Mouse (Mus musculus) midbrain, embryonic 15.5 days (tissue): ENCODE results near the gene Lrrc8d. TPM values are rescaled to one million over a fixed set of nuclear protein-coding genes. Genes with fewer than 3 reads are reported as not detected.

Experiments
- ATAC-seq: fragments of 200-750 bp; cut with Nextera tagmentation; replicated peaks from 2 replicates; pipeline ENCODE4 v1.8.0; 2017; ENCODE audit warnings: moderate TSS enrichment
- H3K27ac ChIP-seq: fragments of 300-500 bp; sonication (generic); 2 replicates; pipeline ENCODE4 v1.5.1; 2015; ENCODE audit warnings: mild to moderate bottlenecking, inconsistent platforms
- H3K27me3 ChIP-seq: fragments of 300-500 bp; sonication (generic); replicated peaks from 2 replicates; pipeline ENCODE4 v1.6.1; 2015; ENCODE audit warnings: inconsistent platforms
- H3K36me3 ChIP-seq: fragments of 300-500 bp; sonication (generic); replicated peaks from 2 replicates; pipeline ENCODE4 v1.6.1; 2015; ENCODE audit warnings: inconsistent platforms
- H3K4me1 ChIP-seq: fragments of 300-500 bp; sonication (generic); 2 replicates; pipeline ENCODE4 v1.6.1; 2015; ENCODE audit warnings: inconsistent platforms
- H3K4me2 ChIP-seq: fragments of 300-500 bp; sonication (generic); 2 replicates; pipeline ENCODE4 v1.6.1; 2015; ENCODE audit warnings: inconsistent platforms, mild to moderate bottlenecking, moderate library complexity
- H3K4me3 ChIP-seq: fragments of 300-500 bp; sonication (generic); 2 replicates; pipeline ENCODE4 v1.5.1; 2015; ENCODE audit warnings: mild to moderate bottlenecking, inconsistent platforms
- H3K9ac ChIP-seq: fragments of 300-500 bp; sonication (generic); 2 replicates; pipeline ENCODE4 v1.6.1; 2015; ENCODE audit warnings: mild to moderate bottlenecking, inconsistent platforms
- H3K9me3 ChIP-seq: fragments of 300-500 bp; sonication (generic); 2 replicates; pipeline ENCODE4 v1.6.1; 2016; ENCODE audit warnings: inconsistent platforms
- WGBS: fragments of 180-500 bp; shearing (Covaris S2); methylation state at CpG from one replicate; pipeline ENCODE4 v1.1.7; 2015; ENCODE audit warnings: mixed read lengths; 5-methylcytosine and 5-hydroxymethylcytosine counted together
- polyA plus RNA-seq: library from polyadenylated mRNA; unstranded; fragments of >200 nt; fragmentation: Nextera tagmentation; extraction: Ambion mirVana; gene quantifications from 2 replicates; pipeline ENCODE4 v1.2.1, GENCODE M21; 2015

The Lrrc8d gene
- polyA plus RNA-seq, 1 experiment from 2014 or later = 37.1 TPM

DNA sequence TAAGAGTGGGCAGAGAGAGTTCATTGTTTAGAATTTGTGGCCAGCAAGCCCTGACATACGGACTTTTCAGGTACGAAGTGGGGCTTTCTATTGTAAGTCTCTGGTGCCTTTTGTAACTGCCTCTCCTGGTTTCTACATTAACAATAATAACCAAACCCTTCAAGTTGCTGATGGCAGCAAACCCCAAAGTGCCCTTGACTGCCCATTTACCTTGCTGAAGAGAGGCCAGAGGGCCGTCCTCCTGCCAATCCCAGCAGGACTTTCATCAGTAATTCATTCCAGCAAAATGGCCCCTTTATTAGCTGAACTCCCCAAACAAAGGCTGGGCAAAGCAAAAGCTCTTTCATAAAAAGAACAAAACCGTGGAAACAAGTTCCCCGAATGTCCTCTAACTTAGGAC is 118.6 kb downstream of the Lrrc8d start:
- Histone ChIP-seq H3K36me3 (peaks cover 9% of the 10 kb centered on the region), H3K27me3 (no peaks in the 10 kb centered on the region), H3K4me3 (no peak overlapping the region), H3K4me1 (peaks cover 24% of the 10 kb centered on the region), H3K4me2 (no peak overlapping the region), H3K9me3 (peaks cover 5% of the 10 kb centered on the region; the same call in 1 of the 2 replicates), H3K9ac (no peak overlapping the region), H3K27ac (no peak overlapping the region)
- no peak for ATAC-seq
- 28% methylated on average over 5 of the region's 5 CpGs for WGBS

DNA sequence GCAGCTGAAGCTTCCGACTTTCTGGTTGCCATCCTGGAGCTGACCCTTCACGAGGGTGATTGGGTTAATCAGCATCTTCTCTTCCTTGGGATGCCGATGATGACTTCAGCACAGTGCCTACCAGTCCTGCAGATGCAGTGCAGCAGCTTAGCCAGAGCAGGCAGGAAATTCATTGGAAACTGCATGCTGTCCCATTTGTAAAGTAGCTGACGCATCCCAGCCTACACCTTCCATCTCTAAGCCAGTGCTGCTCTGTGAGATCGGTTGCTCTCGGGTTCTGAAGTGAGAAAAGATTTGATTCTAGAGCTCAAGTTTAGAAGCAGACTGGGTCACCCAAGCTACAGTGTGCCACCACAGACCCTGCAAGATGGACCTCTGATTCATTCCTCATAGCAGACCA is 121.6 kb downstream of the Lrrc8d start:
- 82% methylated on average over 6 of the region's 6 CpGs for WGBS
- H3K36me3 ChIP-seq = no peaks in the 10 kb centered on the region
- no peak for ATAC-seq
- H3K9me3 ChIP-seq = no peaks in the 10 kb centered on the region
- no peak overlapping the region for H3K9ac ChIP-seq
- H3K4me3 ChIP-seq = no peak overlapping the region
- no peak overlapping the region for H3K27ac ChIP-seq
- no peaks in the 10 kb centered on the region for H3K27me3 ChIP-seq
- peaks cover 24% of the 10 kb centered on the region for H3K4me1 ChIP-seq
- no peak overlapping the region for H3K4me2 ChIP-seq

DNA sequence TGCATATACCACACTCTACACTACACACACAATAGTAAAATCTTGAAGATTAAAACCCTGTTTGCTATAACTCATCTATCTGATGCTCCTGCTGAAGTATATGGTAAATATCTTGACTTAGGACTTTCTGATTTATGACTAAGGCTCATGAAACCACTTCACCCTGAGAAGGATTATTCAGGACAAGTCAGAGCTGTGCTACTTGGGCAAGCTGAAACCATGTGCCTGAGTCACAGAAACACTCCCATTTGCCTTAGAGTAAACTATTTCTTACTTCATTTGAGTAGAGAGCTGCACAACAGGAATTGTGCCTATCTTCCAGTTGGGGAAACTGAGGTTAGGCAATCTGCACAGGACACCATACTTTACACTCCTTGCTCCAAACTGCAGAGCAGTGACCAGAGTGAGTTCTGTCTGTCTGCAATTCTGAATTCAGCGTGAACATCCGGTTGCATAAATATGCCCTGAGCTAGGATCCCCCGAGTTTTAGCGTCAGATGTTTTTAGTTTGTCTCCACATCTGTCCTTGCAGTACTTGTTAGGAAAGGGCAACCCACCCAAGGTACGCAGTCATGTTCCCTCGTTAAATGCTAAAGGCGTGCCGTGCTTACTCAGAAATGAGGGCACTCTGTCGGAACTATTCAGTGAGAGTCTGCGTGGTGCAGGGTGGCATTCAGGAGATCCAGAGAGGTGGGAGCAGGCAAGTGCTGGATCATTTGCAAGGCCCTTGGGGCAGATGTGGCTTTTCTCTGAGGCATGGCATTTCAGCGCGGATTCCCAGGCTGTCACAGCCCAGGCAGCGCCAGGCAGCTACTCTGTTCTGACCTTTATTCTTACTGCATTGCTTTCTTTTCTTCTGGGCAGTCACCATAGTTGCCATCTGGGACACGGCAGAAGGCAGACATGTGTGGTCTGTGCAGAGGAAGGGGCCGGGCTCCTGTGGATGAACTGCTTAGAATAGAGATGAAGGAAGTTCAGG is 123.0 kb downstream of the Lrrc8d start:
- Histone ChIP-seq H3K36me3 (no peaks in the 10 kb centered on the region), H3K4me3 (no peak overlapping the region), H3K9me3 (no peaks in the 10 kb centered on the region), H3K9ac (no peak overlapping the region), H3K4me2 (no peak overlapping the region), H3K27me3 (no peaks in the 10 kb centered on the region), H3K27ac (no peak overlapping the region), H3K4me1 (peaks cover 16% of the 10 kb centered on the region)
- peak; percentile 32 for ATAC-seq
- 44% methylated on average over 15 of the region's 15 CpGs for WGBS

DNA sequence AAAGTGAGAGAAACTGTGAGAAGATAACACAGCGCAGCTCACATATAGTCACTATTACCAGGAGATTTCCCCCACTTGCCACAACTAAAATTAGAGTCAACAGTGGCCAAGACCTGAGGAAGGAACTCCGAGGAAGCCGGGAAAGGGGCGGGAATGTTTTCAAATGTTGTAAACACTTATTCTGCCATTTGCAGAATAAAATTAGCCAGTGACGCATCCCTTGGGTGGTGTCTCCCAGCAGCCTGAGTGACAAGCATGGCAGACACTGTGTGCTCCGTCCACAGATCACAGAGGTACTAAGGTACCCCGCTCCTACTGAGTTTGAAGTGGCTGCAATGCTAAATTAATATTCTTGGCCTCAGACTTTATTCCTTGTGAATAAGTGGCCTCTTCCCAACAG is 124.5 kb downstream of the Lrrc8d start:
- no peak overlapping the region for H3K27ac ChIP-seq
- H3K36me3 ChIP-seq = no peaks in the 10 kb centered on the region
- no peak overlapping the region for H3K4me2 ChIP-seq
- no peaks in the 10 kb centered on the region for H3K9me3 ChIP-seq
- no peak overlapping the region for H3K9ac ChIP-seq
- 79% methylated on average over 7 of the region's 7 CpGs for WGBS
- no peak for ATAC-seq
- H3K4me3 ChIP-seq = no peak overlapping the region
- no peaks in the 10 kb centered on the region for H3K27me3 ChIP-seq
- peaks cover 11% of the 10 kb centered on the region for H3K4me1 ChIP-seq

DNA sequence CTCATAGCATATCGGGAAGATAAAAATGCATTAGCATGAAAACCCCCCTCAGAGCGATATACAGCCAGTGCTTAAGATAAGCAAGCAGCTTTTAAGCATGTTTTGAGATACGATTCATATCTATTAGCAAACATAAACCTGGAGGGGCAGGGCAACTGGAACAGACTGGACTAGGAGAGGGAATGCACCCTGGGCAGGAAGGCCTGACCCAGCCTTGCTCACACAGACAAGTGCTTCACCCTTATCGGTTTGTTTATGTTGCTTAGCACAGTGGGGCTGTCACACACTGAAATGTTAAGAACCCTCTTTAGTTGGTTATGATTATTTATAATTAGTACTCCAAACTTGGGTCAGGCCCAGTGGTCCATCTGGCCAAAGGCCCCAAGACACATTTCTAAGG is 125.1 kb downstream of the Lrrc8d start:
- Histone ChIP-seq H3K27me3 (no peaks in the 10 kb centered on the region), H3K4me3 (no peak overlapping the region), H3K9me3 (no peaks in the 10 kb centered on the region), H3K27ac (no peak overlapping the region), H3K36me3 (no peaks in the 10 kb centered on the region), H3K4me1 (peaks cover 8% of the 10 kb centered on the region), H3K4me2 (no peak overlapping the region), H3K9ac (no peak overlapping the region)
- no peak for ATAC-seq
- WGBS = 80% methylated on average over 4 of the region's 4 CpGs

DNA sequence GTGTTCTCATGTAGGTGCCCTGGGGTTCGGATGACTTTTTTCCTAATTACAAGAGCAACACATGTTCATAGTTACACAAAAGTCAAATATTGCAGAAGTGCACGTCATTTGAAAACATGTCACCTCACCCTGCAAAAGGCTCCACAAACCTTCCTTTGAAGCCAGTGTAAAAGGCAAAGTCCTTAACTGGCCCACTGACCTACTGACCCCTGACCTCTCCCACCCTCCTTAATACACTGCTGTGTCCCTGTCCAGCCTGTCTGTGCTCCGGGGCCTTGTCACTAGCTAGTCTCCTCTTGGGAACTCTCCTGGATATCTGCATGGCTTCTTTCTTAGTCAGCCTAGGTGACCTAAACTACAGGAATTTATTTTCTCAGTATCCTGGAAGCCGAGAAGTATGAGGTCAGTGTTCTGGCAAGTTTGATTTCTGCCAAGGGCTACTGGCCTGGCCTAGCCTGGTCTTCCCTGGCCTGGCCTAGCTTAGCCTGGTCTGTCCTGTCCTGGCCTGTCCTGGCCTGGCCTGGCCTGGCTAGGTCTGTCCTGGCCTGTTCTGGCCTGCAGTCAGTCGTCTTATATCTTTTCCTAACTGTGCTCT is 127.2 kb downstream of the Lrrc8d start:
- no peak overlapping the region for H3K27ac ChIP-seq
- no peak overlapping the region for H3K9ac ChIP-seq
- no peaks in the 10 kb centered on the region for H3K9me3 ChIP-seq
- H3K4me3 ChIP-seq = no peak overlapping the region
- 68% methylated on average over 5 of the region's 5 CpGs for WGBS
- peaks cover 8% of the 10 kb centered on the region for H3K4me1 ChIP-seq
- H3K4me2 ChIP-seq = no peak overlapping the region
- no peak for ATAC-seq
- no peaks in the 10 kb centered on the region for H3K27me3 ChIP-seq
- H3K36me3 ChIP-seq = no peaks in the 10 kb centered on the region

DNA sequence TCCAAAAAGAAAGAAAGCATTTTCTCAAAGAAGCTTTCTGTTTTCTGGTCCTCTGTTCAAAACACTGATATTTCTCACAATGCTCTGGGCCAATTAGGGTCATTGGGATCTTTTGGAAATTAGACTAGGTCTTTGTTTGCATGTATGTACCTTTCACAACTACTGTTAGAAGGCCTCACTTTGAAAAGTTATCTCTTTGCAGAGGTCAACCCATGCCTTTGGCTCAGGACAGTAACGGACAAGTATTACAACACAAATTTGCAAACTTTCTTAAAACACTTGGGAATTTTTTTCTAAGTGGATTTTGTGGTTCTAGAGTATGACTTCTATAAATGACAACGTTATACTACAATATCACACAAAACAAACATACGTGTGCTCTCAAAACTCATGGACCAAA is 128.3 kb downstream of the Lrrc8d start:
- WGBS = 94% methylated on average over 3 of the region's 3 CpGs
- Histone ChIP-seq H3K4me1 (peaks cover 4% of the 10 kb centered on the region), H3K4me3 (no peak overlapping the region), H3K4me2 (no peak overlapping the region), H3K9me3 (no peaks in the 10 kb centered on the region), H3K36me3 (no peaks in the 10 kb centered on the region), H3K27ac (no peak overlapping the region), H3K27me3 (no peaks in the 10 kb centered on the region), H3K9ac (no peak overlapping the region)
- ATAC-seq = no peak

DNA sequence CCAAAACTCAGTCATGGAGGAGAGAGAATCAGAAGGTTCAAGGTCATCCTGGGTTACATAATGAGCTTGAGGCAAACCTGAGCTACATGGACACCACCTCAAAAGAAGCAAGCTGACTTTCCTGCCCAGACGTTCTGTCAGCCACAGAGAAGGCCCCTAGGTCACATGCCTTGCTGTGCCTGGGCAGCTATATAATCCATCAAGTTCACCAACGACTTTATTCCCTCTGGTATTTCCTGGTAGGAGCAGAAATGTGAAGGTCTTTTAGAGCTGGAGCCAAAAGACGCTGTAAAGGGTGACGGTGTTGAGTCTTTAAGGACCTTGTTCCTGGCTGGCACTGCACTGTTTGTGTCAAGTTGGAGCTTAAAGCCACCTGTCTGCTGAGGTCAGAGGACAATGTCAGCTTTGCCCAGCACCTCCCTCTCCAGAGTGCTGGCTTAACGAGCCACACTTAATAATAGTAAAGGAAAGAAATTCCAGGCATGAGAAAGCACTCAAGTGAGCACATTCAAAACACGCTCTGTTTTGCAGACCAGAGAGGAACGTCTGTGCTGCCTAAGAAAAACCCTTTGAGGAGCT is 129.3 kb downstream of the Lrrc8d start:
- no peaks in the 10 kb centered on the region for H3K36me3 ChIP-seq
- ATAC-seq = no peak
- no peak overlapping the region for H3K4me3 ChIP-seq
- no peak overlapping the region for H3K4me2 ChIP-seq
- H3K9me3 ChIP-seq = no peaks in the 10 kb centered on the region
- no peak overlapping the region for H3K9ac ChIP-seq
- H3K4me1 ChIP-seq = no peaks in the 10 kb centered on the region
- no peaks in the 10 kb centered on the region for H3K27me3 ChIP-seq
- WGBS = 55% methylated on average over 7 of the region's 7 CpGs
- H3K27ac ChIP-seq = no peak overlapping the region

DNA sequence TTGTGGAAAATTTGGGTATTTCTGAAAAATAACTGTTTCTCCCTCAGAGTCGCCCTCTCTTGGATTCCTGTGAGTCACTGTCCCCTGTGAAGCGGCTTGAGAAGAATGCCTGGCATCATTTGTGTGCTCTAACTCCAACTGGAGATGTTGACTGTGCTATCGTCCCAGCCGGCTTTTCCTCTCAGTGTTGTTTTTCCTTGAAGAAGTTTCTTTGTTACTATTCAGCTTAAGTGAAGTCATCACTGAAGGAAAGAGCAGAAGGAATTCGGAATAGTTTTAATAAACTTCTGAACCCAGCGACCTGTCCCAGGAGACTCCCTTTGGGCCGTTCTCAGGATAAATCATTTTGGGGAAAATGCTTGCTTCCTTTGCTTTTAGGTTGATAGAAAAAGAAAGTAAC is 132.4 kb downstream of the Lrrc8d start:
- Histone ChIP-seq H3K4me3 (no peak overlapping the region), H3K36me3 (no peaks in the 10 kb centered on the region), H3K4me2 (no peak overlapping the region), H3K4me1 (no peaks in the 10 kb centered on the region), H3K9ac (no peak overlapping the region), H3K9me3 (no peaks in the 10 kb centered on the region), H3K27me3 (no peaks in the 10 kb centered on the region), H3K27ac (no peak overlapping the region)
- no peak for ATAC-seq
- 79% methylated on average over 7 of the region's 7 CpGs for WGBS

DNA sequence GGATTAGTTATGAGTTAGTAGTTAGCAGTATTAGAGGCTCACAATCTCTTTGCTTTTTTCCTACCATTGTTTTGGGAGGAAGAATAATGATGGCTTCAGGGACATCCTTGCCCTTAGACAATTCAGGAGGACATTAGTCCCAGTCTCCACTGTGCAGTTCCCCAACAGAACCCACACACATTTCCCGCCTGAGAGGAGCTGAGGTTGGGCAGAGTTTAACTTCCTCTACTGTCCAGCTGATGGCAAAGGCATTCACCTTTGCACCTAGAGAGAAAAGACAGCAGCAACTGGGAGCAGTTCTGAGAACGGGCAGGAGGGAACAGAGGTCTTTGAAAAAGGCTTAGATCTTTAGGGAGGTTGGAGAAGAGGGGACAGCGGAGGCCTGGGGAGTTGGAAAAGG is 134.2 kb downstream of the Lrrc8d start:
- no peaks in the 10 kb centered on the region for H3K4me1 ChIP-seq
- H3K27me3 ChIP-seq = no peaks in the 10 kb centered on the region
- H3K36me3 ChIP-seq = no peaks in the 10 kb centered on the region
- H3K9me3 ChIP-seq = no peaks in the 10 kb centered on the region
- H3K9ac ChIP-seq = no peak overlapping the region
- ATAC-seq = no peak
- no peak overlapping the region for H3K4me2 ChIP-seq
- no peak overlapping the region for H3K4me3 ChIP-seq
- H3K27ac ChIP-seq = no peak overlapping the region
- 69% methylated on average over 3 of the region's 3 CpGs for WGBS

DNA sequence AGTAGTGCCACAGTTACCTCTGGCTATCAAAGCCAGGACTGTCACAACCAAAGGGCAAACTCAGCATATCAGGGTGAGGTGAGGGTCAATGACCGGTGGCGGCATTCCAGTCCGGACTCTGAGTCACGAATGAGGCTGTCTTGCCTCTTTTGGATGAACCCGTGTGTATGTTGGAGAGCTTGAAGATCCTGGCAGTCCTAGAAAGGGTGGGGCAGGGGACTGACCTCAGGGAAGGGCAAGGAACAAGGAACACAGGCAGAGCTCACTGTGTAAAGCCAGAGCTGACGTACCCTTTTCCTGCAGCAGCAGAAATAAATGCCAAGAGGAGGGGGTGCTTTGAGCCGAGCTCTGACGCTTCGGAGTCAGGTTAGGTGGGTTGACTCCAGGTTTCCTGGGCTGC is 136.2 kb downstream of the Lrrc8d start:
- Histone ChIP-seq H3K9ac (no peak overlapping the region), H3K27me3 (no peaks in the 10 kb centered on the region), H3K36me3 (no peaks in the 10 kb centered on the region), H3K4me1 (no peaks in the 10 kb centered on the region), H3K4me3 (no peak overlapping the region), H3K27ac (no peak overlapping the region), H3K9me3 (no peaks in the 10 kb centered on the region), H3K4me2 (no peak overlapping the region)
- WGBS = 91% methylated on average over 9 of the region's 9 CpGs
- no peak for ATAC-seq

DNA sequence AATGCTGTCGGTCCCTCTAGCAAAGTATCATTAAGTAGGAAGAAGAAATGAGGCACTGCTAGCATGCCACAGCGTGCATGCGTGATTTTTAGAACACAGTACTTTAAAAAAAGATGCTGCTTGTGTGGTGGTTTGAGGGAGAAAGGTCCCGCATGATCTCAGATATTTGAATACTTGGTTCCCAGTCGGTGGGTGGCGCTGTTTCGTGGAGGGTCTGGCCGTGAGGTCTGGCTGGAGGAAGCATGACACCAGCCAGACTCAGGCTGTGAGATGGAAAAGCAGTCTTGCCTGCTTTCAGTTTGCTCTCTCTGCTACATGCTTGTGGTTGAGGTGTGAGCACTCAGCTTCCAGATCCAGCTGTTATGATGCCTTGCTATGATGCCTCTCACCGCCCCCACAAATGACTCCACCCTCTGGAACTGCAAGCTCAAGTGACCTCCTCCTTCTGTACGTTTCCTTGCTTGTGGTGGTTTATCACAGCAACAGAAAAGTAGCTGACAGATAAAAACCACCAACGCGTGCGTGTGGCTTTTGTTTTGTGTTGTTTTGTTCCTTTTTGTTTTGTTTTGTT is 140.1 kb downstream of the Lrrc8d start:
- no peak for ATAC-seq
- Histone ChIP-seq H3K9me3 (no peaks in the 10 kb centered on the region), H3K9ac (no peak overlapping the region), H3K4me2 (no peak overlapping the region), H3K4me1 (no peaks in the 10 kb centered on the region), H3K4me3 (no peak overlapping the region), H3K36me3 (no peaks in the 10 kb centered on the region), H3K27ac (no peak overlapping the region), H3K27me3 (no peaks in the 10 kb centered on the region)
- WGBS = 74% methylated on average over 13 of the region's 13 CpGs
